Mouse (Mus musculus): ENCODE data around the gene Eif4h.

Eif4h gene

DNA sequence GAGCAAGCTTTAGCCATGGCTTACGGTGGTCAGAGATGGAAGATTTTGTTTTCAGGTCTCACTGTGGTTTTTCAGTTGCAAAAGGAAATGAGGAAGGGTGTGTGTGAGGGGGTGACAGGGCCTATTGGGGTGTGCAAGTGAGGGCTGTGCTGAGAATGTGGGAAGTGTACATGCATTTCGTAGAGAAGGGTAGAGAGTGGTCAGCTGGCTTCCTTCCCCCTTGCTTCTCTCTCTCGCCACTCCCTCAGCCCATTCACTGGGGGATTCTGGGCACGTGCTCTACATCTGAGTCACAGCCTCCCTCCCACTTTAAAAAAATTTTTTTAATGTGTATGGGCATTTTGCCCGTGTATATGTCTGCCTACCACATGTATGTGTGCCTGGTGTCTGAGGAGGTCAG lies 32.2 kb downstream of the Eif4h start:
- no peak for DNase-seq (ENCODE audit: low spot score)

DNA sequence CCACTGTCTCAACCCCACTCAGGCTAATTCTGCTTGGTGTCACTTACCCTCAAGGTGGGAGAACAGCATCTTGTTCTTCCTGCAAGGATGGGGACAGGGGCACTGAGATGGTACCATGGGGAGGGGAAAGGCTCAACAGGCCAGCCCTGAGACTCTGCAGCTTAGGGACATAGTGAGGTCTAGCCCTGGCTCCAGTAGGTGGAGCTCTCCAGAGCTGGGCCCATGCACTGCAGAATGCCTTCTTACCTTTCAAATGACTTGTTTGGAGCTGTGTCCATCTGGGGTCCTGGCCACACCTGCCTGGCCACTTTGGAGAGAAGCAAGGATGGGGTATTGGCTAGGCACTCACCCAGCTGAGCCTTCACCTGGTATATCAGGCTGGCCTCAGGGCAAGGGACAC lies 33.0 kb downstream of the Eif4h start:
- no peak for DNase-seq (ENCODE audit: low spot score)

- DNase-seq (ENCODE audit: low spot score): no peak
Observed at GRCm38 (mm10) chr5:134604376-134604775, 34.9 kb downstream of the Eif4h start.

GRCm38 (mm10) chr5:134597711-134598110 lies 41.6 kb downstream of the Eif4h start:
- no peak for DNase-seq (ENCODE audit: low spot score)

GRCm38 (mm10) chr5:134593093-134593492 lies 46.2 kb downstream of the Eif4h start:
- DNase-seq (ENCODE audit: low spot score): no peak

- DNase-seq (ENCODE audit: low spot score): no peak
Observed at GRCm38 (mm10) chr5:134592026-134592581, 47.2 kb downstream of the Eif4h start.

DNA sequence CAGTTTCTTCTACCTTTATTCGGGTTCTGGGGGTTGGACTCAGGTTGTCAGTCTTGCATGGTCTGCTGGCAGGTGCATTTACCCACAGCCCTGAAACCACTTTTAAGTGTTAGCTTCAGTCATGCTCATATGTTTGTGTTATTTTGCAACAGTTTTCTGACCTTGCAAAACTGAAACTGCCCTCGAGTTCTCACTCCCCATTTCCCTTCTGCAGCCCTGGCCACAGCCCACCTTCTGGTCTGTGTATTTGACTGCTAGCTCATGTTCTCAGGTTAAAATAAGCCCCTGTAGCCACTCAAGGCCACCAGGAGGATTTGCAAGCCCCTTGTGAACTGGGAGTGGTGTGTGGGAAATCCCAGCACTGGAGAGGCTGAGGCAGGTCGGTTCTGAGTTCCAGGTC lies 49.4 kb downstream of the Eif4h start:
- no peak for DNase-seq (ENCODE audit: low spot score)

DNA sequence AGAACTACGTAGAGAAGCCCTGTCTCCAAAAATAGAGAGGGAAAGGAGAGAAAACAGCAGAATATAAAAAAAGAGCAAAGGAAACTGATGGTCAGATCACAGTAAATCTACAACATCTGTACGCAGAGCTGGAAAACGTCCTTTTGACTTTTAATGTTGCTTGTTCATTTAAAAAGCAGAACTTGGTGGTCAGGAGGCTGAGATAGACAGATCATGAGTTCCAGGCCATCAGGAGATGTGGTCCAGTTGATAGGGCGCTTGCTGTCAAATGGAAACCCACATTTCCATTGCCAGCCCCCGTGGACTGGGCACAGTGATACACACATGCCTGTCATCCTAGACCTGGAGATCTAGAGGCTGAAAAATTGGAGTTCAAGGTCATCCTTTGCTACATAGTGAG lies 54.5 kb downstream of the Eif4h start:
- no peak for DNase-seq (ENCODE audit: low spot score)

- no peak for DNase-seq (ENCODE audit: low spot score)
Observed at GRCm38 (mm10) chr5:134583884-134584213, 55.4 kb downstream of the Eif4h start.

- no peak for DNase-seq (ENCODE audit: low spot score)
Observed at GRCm38 (mm10) chr5:134583006-134583883, 56.0 kb downstream of the Eif4h start.

GRCm38 (mm10) chr5:134582221-134582907 lies 56.9 kb downstream of the Eif4h start:
- peak; percentile 97 for DNase-seq (ENCODE audit: low spot score)

DNA sequence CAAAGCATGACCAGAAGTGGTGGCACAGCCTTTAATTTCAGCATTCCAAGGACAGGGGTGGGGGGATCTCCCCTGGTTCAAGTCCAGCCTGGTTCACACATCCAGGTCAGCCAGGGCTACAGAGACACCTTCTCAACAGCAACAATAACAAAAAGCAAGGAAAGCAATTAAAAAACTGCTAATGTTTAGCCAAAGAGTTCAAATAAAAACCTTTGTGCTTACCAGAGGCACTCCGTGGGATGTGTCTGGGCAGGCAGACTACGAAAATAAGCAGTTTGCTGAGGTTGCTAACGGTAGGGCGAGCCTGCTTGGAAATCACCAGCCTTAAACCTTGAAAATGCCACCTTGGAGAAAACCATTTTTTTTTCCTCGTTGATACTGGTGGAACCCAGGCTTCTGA lies 58.1 kb downstream of the Eif4h start, which contains the start of gene Rfc2:
TSS of gene Rfc2 (plus strand) at position 221 of the 400 bp plus-strand sequence.
- DNase-seq (ENCODE audit: low spot score): no peak

DNA sequence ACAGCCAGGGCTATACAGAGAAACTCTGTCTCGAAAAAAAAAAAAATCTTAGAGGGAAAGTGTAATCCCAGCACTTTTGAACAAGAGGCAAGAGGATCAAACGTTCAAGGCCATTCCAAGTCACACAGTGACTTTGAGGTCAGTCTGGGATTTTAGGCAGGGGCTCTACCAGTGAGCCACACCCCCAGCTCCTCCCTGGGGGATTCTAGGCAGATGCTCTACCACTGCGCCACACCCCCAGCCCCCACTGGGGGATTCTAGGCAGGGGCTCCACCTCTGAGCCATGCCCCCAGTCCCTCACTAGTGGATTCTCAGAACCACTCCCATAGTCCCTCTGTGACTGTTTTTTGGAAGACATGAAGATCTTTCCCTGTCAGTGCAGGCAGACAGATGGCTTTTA lies 60.2 kb downstream of the Eif4h start:
- DNase-seq (ENCODE audit: low spot score): no peak

- DNase-seq (ENCODE audit: low spot score): no peak
Observed at GRCm38 (mm10) chr5:134577534-134577933, 61.8 kb downstream of the Eif4h start.

DNA sequence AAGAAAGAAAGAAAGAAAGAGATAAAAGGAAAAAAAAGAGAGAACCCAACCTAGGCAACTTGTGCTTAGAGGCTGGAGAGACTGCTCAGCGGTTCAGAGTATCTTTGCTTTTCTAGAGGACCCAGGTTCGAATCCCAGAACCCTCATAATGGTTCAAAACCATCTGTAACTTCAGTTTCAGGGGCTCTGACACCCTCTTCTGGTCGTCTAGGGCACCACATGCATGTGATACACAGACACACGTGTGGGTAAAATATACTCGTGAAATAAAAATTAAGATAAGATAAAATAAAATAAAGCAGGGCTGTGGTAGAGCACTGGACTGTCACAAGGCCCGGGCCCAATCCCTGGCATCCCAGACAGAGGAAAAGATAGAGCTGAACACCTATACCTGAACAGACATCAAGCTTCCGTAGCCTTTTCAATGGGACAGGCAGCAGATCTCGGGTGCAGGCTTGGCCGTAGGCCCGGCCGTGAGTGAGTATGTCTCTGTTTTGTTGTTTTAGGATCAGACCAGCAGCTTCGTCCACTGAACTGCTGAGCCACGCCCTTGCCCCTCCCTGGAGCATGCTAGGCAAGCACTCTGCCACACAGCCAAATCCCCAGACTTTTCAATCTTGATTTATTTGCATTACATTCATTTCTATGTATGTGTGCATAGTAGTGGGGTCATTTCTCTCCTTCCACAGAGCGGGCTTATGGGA lies 62.6 kb downstream of the Eif4h start:
- no peak for DNase-seq (ENCODE audit: low spot score)

DNA sequence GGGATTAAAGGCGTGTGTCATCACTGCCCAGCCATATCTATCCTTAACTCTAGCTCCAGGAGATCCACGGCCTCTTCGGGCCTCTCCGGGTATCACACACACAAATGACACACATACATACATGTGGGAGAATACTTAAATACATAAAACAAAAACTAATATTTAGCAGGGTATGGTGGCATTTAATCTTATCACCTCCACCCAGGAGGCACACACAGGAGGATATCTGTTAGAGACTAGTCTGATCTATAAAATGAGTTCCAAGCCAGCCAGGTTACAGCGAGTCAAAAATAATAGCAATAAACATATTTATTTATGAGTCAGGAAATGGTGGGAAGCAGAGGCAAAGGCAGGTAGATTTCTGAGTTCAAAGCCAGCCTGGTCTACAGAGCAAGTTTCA lies 63.5 kb downstream of the Eif4h start:
- no peak for DNase-seq (ENCODE audit: low spot score)

DNA sequence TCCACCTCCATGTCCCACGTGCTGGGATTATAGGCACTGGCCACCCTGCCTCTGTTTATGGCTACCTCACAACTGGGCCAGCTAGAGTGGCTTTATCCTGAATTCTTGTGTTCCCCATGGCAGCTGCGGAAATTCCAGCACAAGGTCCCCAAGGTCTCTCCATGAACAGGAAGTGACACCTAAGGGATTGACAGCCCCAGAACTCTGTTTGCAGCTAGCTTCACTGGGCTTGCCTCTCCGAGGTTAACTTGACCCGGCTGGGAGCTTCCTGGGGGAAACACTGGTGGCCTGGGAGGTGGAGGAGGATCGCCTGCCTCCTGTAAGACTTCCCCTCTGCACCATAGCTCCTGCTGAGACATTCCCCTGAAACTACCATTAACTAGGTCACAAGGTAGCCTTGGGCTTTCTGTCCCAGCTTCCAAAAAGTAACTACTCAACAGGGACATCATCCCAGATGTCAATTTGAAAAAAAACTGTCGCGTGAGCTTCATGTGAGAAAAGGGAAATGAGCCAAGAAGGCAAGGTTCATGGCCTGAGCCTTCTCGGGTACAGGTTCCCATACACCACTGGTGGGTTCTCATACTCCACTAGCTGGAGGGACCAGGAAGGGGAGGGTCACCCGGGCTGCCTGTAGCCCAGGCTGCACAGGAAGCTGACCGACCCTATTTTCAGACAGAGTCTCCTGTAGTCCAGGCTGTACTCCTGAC lies 66.6 kb downstream of the Eif4h start:
- DNase-seq (ENCODE audit: low spot score): no peak

DNA sequence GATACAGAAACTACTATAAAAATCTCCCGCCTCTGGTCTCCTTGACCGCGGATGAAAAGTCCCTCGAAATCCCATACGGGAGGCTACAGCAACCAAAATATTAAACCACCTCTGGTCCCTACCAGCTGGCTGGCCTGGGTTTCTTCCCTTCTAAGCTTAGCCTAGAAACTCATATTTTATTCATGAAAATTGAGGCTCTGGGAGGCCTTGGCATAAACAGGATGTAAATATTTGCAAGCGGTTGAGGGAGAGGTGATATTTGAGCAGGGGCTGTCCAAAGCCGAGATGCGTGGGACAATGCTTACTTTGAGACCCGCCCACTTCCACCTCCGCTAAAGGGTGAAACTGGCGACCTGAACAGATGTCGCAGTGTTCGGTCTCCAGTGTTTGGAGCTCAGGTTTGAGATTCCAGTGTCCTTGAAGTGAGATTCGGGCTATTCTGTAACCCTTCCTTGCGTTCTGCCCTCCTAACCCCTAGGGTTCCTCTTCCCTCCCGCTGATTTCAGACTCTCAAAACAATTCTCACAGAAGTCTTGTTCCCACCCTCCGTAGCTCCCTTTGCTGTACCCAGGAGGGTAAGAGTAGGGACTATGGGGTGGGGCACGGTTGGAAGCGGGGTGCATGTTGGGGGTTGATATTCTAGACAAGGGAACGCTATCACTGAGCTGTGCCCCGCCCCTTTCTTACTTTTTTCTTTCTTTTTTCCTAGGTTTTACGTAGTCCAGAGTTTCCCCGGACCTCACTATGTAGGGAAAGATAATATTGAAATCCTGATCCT lies 67.4 kb downstream of the Eif4h start:
- peak; percentile 48 for DNase-seq (ENCODE audit: low spot score)
